Mouse (Mus musculus) intestine, postnatal 0 days (tissue): ENCODE measurements around the gene Fam43a. TPM values are rescaled to one million over a fixed set of nuclear protein-coding genes. Genes with fewer than 3 reads are reported as not detected.

Experiments used
- ATAC-seq: fragments of 200-750 bp; cut with Nextera tagmentation; 2 replicates; pipeline ENCODE4 v1.8.0; 2017; ENCODE audit warnings: mild to moderate bottlenecking, moderate TSS enrichment, moderate library complexity
- H3K27ac ChIP-seq: fragments of 300-500 bp; sonication (generic); 2 replicates; pipeline ENCODE4 v1.5.1; 2014; ENCODE audit warnings: mild to moderate bottlenecking, low read depth, low read length, moderate library complexity
- H3K27me3 ChIP-seq: fragments of 300-500 bp; sonication (generic); replicated peaks from 2 replicates; pipeline ENCODE4 v1.6.1; 2014; ENCODE audit warnings: low read length, mixed read lengths; ENCODE audit not compliant: control insufficient read depth, insufficient read depth
- H3K36me3 ChIP-seq: fragments of 300-500 bp; sonication (generic); 2 replicates; pipeline ENCODE4 v1.6.1; 2014; ENCODE audit warnings: mild to moderate bottlenecking, moderate library complexity; ENCODE audit not compliant: control insufficient read depth, insufficient read depth
- H3K4me1 ChIP-seq: fragments of 300-500 bp; sonication (generic); replicated peaks from 2 replicates; pipeline ENCODE4 v1.6.1; 2014; ENCODE audit warnings: antibody characterized with exemption, low read length, mixed read lengths; ENCODE audit not compliant: control insufficient read depth, insufficient read depth
- H3K4me2 ChIP-seq: fragments of 300-500 bp; sonication (generic); replicated peaks from 2 replicates; pipeline ENCODE4 v1.6.1; 2014; ENCODE audit warnings: low read depth, mild to moderate bottlenecking, moderate library complexity
- H3K4me3 ChIP-seq: fragments of 300-500 bp; sonication (generic); 2 replicates; pipeline ENCODE4 v1.5.1; 2014; ENCODE audit warnings: low read depth, low read length
- H3K9ac ChIP-seq: fragments of 300-500 bp; sonication (generic); 2 replicates; pipeline ENCODE4 v1.6.1; 2014; ENCODE audit warnings: mild to moderate bottlenecking, low read depth, low read length
- H3K9me3 ChIP-seq: fragments of 300-500 bp; sonication (generic); 2 replicates; pipeline ENCODE4 v1.6.1; 2016; ENCODE audit warnings: mixed run types; ENCODE audit not compliant: control insufficient read depth
- CTCF ChIP-seq: sonication (generic); IDR thresholded peaks from 2 replicates; pipeline ENCODE4 v1.5.1; 2016; ENCODE audit warnings: low read depth, mild to moderate bottlenecking, control low read depth, antibody characterized with exemption, moderate library complexity
- WGBS: fragments of 180-500 bp; shearing (Covaris S2); extraction: QIAGEN DNeasy Blood & Tissue Kit; methylation state at CpG from one replicate; pipeline ENCODE4 v1.1.7; 2014; 5-methylcytosine and 5-hydroxymethylcytosine counted together
- polyA plus RNA-seq: library from polyadenylated mRNA; unstranded; fragments of >200 nt; fragmentation: Nextera tagmentation; extraction: Ambion mirVana; gene quantifications from 2 replicates; pipeline ENCODE4 v1.2.1, GENCODE M21; 2015

Fam43a gene
- polyA plus RNA-seq, 1 experiment from 2014 or later = 5.9 TPM

DNA sequence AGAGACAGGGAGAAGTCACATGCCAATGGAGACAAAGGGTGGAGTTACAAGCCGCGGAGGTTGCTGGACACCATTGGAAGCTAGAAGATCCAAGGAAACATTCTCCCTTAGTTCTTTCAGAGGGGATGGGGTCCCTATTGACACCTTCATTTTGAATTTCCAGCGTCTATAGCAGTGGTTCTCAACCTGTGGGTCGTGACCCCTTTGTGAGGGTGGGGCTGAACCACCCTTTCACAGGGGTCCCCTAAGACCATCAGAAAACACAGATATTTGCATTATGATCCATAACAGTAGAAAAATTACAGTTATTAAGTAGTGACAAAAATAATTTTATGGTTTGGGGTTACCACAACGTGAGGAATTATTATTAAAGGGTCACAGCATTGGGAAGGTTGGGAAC is 30.0 kb downstream of the Fam43a start:
- no peak overlapping the region for H3K27ac ChIP-seq
- H3K27me3 ChIP-seq = no peaks in the 10 kb centered on the region
- no peaks in the 10 kb centered on the region for H3K4me1 ChIP-seq
- H3K36me3 ChIP-seq = no peaks in the 10 kb centered on the region
- 92% methylated on average over 5 of the region's 5 CpGs for WGBS
- no peaks in the 10 kb centered on the region for H3K9me3 ChIP-seq
- ATAC-seq = no peak
- TF ChIP-seq CTCF = no peak
- no peak overlapping the region for H3K4me2 ChIP-seq
- no peak overlapping the region for H3K9ac ChIP-seq
- H3K4me3 ChIP-seq = no peak overlapping the region

DNA sequence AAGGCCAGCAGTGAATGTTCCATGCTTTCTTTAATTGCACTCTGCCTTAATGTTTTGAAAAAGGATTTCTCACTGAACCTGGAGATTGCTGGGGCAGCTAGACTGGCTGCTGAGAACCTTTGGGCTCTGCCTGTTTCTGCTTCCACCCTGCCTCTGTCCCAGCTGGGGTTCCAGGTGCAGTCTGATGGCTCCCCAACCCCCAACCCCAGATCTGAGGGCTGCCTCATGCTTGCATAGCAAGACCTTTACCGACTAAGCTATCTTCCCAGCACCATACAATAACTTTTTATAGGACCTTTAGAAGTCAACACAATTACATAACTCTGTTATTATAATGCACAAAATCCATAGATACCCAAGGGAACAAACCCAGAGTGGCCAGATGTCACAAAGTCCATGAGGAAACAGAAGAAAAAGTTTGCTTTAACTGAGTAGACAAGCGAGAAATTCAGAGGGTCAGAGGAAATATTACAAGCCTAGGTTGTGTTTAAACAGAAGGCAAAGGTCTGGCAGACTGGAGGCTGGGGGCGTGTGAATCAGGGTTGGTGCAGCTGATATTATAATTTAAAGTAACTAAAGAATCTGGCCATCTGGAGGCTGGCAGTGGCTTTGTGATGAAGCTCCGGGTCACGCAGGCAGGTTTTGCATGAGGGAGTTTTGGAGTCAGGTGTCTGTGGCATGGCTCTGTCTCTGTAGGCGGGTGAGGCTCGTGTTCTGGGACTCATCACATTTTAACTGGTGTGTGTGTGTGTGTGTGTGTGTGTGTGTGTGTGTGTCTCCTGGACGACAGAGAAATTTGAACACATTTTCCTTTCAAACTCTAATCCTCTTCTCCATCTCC is 34.6 kb downstream of the Fam43a start:
- Histone ChIP-seq H3K27ac (no peak overlapping the region), H3K27me3 (no peaks in the 10 kb centered on the region), H3K9ac (no peak overlapping the region), H3K4me2 (no peak overlapping the region), H3K4me1 (no peaks in the 10 kb centered on the region), H3K36me3 (no peaks in the 10 kb centered on the region), H3K9me3 (no peaks in the 10 kb centered on the region), H3K4me3 (no peak overlapping the region)
- WGBS = 37% methylated on average over 8 of the region's 8 CpGs
- 0 out of 2 replicates have a peak, but pooled peaks have one; percentile 16 for ATAC-seq
- no peak for TF ChIP-seq CTCF

DNA sequence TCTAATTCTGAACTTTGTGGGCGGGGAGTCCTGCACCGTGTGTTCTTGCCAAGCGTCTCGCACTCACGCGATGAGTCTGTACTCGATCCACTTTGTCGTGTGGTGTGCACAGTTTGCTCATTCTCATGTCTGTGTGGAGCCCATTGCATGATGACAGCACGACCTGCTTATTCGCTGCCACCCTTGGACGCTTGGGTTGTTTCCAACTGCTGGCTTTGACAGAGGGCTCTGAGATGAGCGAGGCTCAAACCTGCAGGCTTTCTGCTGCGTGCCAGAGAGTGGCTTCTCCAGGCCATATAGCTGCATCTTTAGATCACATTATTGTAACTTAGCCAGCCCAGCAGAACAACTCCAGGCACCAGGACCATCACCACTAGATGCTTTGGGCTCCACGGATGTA is 39.1 kb downstream of the Fam43a start:
- Histone ChIP-seq H3K9ac (no peak overlapping the region), H3K27me3 (no peaks in the 10 kb centered on the region), H3K36me3 (no peaks in the 10 kb centered on the region), H3K4me1 (no peaks in the 10 kb centered on the region), H3K4me3 (no peak overlapping the region), H3K9me3 (no peaks in the 10 kb centered on the region), H3K4me2 (no peak overlapping the region), H3K27ac (no peak overlapping the region)
- no peak for ATAC-seq
- 90% methylated on average over 14 of the region's 14 CpGs for WGBS
- TF ChIP-seq CTCF = no peak

DNA sequence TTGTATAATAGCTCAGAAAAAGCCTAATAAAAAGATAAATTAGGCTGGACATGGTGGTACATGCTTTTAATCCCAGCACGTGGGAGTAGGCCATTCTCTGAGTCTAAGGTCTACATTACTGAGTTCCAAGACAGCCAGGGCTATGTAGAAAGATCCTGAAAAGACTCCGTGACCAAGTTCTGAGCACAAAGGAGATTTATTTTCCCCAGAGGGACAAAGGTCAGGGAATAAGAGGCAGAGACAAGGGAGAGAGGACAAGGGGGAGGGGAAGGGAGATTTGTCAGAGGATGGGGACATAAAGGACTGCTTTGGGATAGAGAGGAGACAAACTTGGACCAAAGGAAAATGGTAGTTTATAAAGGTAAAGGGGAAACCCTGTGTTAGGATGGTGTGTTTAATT is 41.1 kb downstream of the Fam43a start:
- no peak overlapping the region for H3K4me2 ChIP-seq
- no peak overlapping the region for H3K9ac ChIP-seq
- H3K4me1 ChIP-seq = no peaks in the 10 kb centered on the region
- no peak for ATAC-seq
- H3K27me3 ChIP-seq = no peaks in the 10 kb centered on the region
- no peak for TF ChIP-seq CTCF
- 41% methylated on average over 2 of the region's 2 CpGs for WGBS
- no peak overlapping the region for H3K4me3 ChIP-seq
- H3K9me3 ChIP-seq = no peaks in the 10 kb centered on the region
- H3K36me3 ChIP-seq = no peaks in the 10 kb centered on the region
- no peak overlapping the region for H3K27ac ChIP-seq

DNA sequence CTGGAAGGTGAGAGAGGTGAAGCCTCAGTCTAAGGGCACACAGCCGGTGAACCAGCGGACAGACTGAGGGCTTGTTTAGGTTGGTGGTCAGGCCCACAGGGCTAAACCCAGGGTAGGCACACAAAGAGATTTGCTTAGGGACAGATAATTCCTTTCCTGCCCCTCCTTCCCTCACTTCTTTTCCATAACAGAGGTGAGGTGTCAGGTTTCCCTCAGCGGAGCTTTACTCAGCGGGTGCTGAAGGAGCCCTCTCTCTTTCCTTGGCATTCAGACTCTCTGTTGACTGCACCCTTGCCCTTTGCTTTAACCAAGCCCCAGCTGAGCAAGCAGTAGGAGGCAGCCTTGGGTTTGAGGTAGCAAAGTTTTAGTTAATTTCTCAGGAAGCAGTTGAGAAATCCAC is 41.9 kb downstream of the Fam43a start:
- Histone ChIP-seq H3K4me2 (no peak overlapping the region), H3K9me3 (no peaks in the 10 kb centered on the region), H3K27ac (no peak overlapping the region), H3K4me1 (no peaks in the 10 kb centered on the region), H3K27me3 (no peaks in the 10 kb centered on the region), H3K9ac (no peak overlapping the region), H3K36me3 (no peaks in the 10 kb centered on the region), H3K4me3 (no peak overlapping the region)
- TF ChIP-seq CTCF = no peak
- ATAC-seq = no peak
- 64% methylated on average over 4 of the region's 4 CpGs for WGBS

DNA sequence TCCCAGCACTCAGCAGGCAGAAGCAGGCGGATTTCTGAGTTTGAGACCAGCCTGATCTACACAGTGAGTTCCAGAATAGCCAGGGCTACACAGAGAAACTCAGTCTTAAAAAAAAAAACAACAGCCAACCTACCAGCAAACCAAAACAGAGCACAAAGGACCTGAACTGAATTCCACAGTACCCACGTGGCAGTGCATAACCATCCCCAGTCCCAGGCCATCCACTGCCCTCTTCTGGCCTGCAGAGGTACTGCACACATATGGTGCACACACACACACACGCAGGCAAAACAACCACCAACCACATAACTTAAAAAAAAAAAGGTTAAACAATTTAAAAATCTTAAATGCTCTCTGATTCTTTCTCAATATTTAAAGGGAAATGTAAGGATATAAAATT is 42.7 kb downstream of the Fam43a start:
- peak; percentile 47 for TF ChIP-seq CTCF
- H3K4me3 ChIP-seq = no peak overlapping the region
- 91% methylated on average over 3 of the region's 3 CpGs for WGBS
- H3K4me1 ChIP-seq = no peaks in the 10 kb centered on the region
- H3K27me3 ChIP-seq = no peaks in the 10 kb centered on the region
- no peak overlapping the region for H3K9ac ChIP-seq
- no peaks in the 10 kb centered on the region for H3K9me3 ChIP-seq
- H3K27ac ChIP-seq = no peak overlapping the region
- no peak overlapping the region for H3K4me2 ChIP-seq
- no peak for ATAC-seq
- no peaks in the 10 kb centered on the region for H3K36me3 ChIP-seq
